Mouse (Mus musculus): ENCODE measurements around the gene Etv4. TPM values are rescaled to one million over a fixed set of nuclear protein-coding genes. Genes with fewer than 3 reads are reported as not detected.

Etv4 gene
- total and polyA plus RNA-seq, 3 experiments = 0.61 TPM; not detected in 2

GRCm38 (mm10) chr11:101784072-101784471 is 1.1 kb downstream of the Etv4 start:
- Histone ChIP-seq H3K27me3 (ENCODE audit: control insufficient read depth, insufficient read depth, low read length) (no peaks in the 10 kb centered on the region), H3K79me2 (replicated peaks; ENCODE audit: control insufficient read depth, insufficient read depth, low read length) (no peaks in the 10 kb centered on the region), H3K4me1 (ENCODE audit: control insufficient read depth, insufficient read depth, low read length) (peaks cover 4% of the 10 kb centered on the region), H3K36me3 (ENCODE audit: control insufficient read depth, insufficient read depth, low read length) (no peaks in the 10 kb centered on the region), H3K9ac (ENCODE audit: low read depth, low read length) (no peak overlapping the region), H3K4me3 (peak overlapping the region; percentile 60), H3K27ac (no peak overlapping the region)
- intact Hi-C loops (cut with DNase I) = no loop called here
- DNase-seq = no peak
- 7% methylated on average over 19 of the region's 19 CpGs for WGBS
- TF ChIP-seq POLR2A (IDR thresholded peaks at IDR 0.05; ENCODE audit: insufficient read depth, low read depth, low read length) (no peak), CTCF (IDR thresholded peaks at IDR 0.05) (no peak), EP300 (IDR thresholded peaks at IDR 0.05; ENCODE audit: insufficient read depth, low read depth, low read length) (no peak)

- no peak for DNase-seq
- Histone ChIP-seq H3K4me3 (no peak overlapping the region), H3K27me3 (ENCODE audit: control insufficient read depth, insufficient read depth, low read length) (no peaks in the 10 kb centered on the region), H3K36me3 (ENCODE audit: control insufficient read depth, insufficient read depth, low read length) (no peaks in the 10 kb centered on the region), H3K4me1 (ENCODE audit: control insufficient read depth, insufficient read depth, low read length) (peaks cover 4% of the 10 kb centered on the region), H3K9ac (ENCODE audit: low read depth, low read length) (no peak overlapping the region), H3K27ac (no peak overlapping the region), H3K79me2 (replicated peaks; ENCODE audit: control insufficient read depth, insufficient read depth, low read length) (no peaks in the 10 kb centered on the region)
- TF ChIP-seq CTCF (IDR thresholded peaks at IDR 0.05) (no peak), EP300 (IDR thresholded peaks at IDR 0.05; ENCODE audit: insufficient read depth, low read depth, low read length) (no peak), POLR2A (IDR thresholded peaks at IDR 0.05; ENCODE audit: insufficient read depth, low read depth, low read length) (no peak)
- 38% methylated on average over 9 of the region's 9 CpGs for WGBS
- intact Hi-C loops (cut with DNase I) = no loop called here
Observed at GRCm38 (mm10) chr11:101783584-101783983, 1.6 kb downstream of the Etv4 start.

GRCm38 (mm10) chr11:101783135-101783534 is 2.0 kb downstream of the Etv4 start:
- no peaks in the 10 kb centered on the region for H3K27me3 ChIP-seq (ENCODE audit: control insufficient read depth, insufficient read depth, low read length)
- H3K4me3 ChIP-seq = no peak overlapping the region
- H3K9ac ChIP-seq (ENCODE audit: low read depth, low read length) = no peak overlapping the region
- H3K79me2 ChIP-seq (replicated peaks; ENCODE audit: control insufficient read depth, insufficient read depth, low read length) = no peaks in the 10 kb centered on the region
- DNase-seq = no peak
- no peak overlapping the region for H3K27ac ChIP-seq
- intact Hi-C loops (cut with DNase I) = no loop called here
- TF ChIP-seq CTCF (IDR thresholded peaks at IDR 0.05) (no peak), POLR2A (IDR thresholded peaks at IDR 0.05; ENCODE audit: insufficient read depth, low read depth, low read length) (no peak), EP300 (IDR thresholded peaks at IDR 0.05; ENCODE audit: insufficient read depth, low read depth, low read length) (no peak)
- peaks cover 4% of the 10 kb centered on the region for H3K4me1 ChIP-seq (ENCODE audit: control insufficient read depth, insufficient read depth, low read length)
- 79% methylated on average over 1 of the region's 1 CpGs for WGBS
- H3K36me3 ChIP-seq (ENCODE audit: control insufficient read depth, insufficient read depth, low read length) = no peaks in the 10 kb centered on the region

- no peak overlapping the region for H3K4me3 ChIP-seq
- no peak overlapping the region for H3K9ac ChIP-seq (ENCODE audit: low read depth, low read length)
- H3K27ac ChIP-seq = no peak overlapping the region
- TF ChIP-seq EP300 (IDR thresholded peaks at IDR 0.05; ENCODE audit: insufficient read depth, low read depth, low read length) (no peak), POLR2A (IDR thresholded peaks at IDR 0.05; ENCODE audit: insufficient read depth, low read depth, low read length) (no peak), CTCF (IDR thresholded peaks at IDR 0.05) (no peak)
- no peak for DNase-seq
- WGBS = 64% methylated on average over 4 of the region's 4 CpGs
- intact Hi-C loops (cut with DNase I) = no loop called here
- H3K36me3 ChIP-seq (ENCODE audit: control insufficient read depth, insufficient read depth, low read length) = no peaks in the 10 kb centered on the region
- peaks cover 1% of the 10 kb centered on the region; the same call in 1 of the 2 replicates for H3K4me1 ChIP-seq (ENCODE audit: control insufficient read depth, insufficient read depth, low read length)
- H3K79me2 ChIP-seq (replicated peaks; ENCODE audit: control insufficient read depth, insufficient read depth, low read length) = no peaks in the 10 kb centered on the region
- no peaks in the 10 kb centered on the region for H3K27me3 ChIP-seq (ENCODE audit: control insufficient read depth, insufficient read depth, low read length)
Observed at GRCm38 (mm10) chr11:101776846-101777245, 8.3 kb downstream of the Etv4 start.

GRCm38 (mm10) chr11:101772449-101772848 is 12.7 kb downstream of the Etv4 start:
- H3K9ac ChIP-seq (ENCODE audit: low read depth, low read length) = no peak overlapping the region
- under 1% methylated on average over 16 of the region's 16 CpGs for WGBS

GRCm38 (mm10) chr11:101772027-101772426 is 13.1 kb downstream of the Etv4 start:
- intact Hi-C loops (cut with DNase I) = no loop called here
- H3K9ac ChIP-seq (ENCODE audit: low read depth, low read length) = no peak overlapping the region
- peaks cover 1% of the 10 kb centered on the region; the same call in 1 of the 2 replicates for H3K4me1 ChIP-seq (ENCODE audit: control insufficient read depth, insufficient read depth, low read length)
- H3K4me3 ChIP-seq = no peak overlapping the region
- no peak overlapping the region for H3K27ac ChIP-seq
- no peaks in the 10 kb centered on the region for H3K27me3 ChIP-seq (ENCODE audit: control insufficient read depth, insufficient read depth, low read length)
- H3K36me3 ChIP-seq (ENCODE audit: control insufficient read depth, insufficient read depth, low read length) = no peaks in the 10 kb centered on the region
- no peaks in the 10 kb centered on the region for H3K79me2 ChIP-seq (replicated peaks; ENCODE audit: control insufficient read depth, insufficient read depth, low read length)
- no peak for DNase-seq
- WGBS = 13% methylated on average over 5 of the region's 5 CpGs
- TF ChIP-seq POLR2A (IDR thresholded peaks at IDR 0.05; ENCODE audit: insufficient read depth, low read depth, low read length) (no peak), EP300 (IDR thresholded peaks at IDR 0.05; ENCODE audit: insufficient read depth, low read depth, low read length) (no peak), CTCF (IDR thresholded peaks at IDR 0.05) (no peak)

More at GRCm38 (mm10) chr11:101772449-101772848, 12.7 kb downstream of the Etv4 start:
- intact Hi-C loops (cut with DNase I) = no loop called here
- Histone ChIP-seq H3K27me3 (ENCODE audit: control insufficient read depth, insufficient read depth, low read length) (no peaks in the 10 kb centered on the region), H3K4me3 (peak overlapping the region; percentile 19), H3K4me1 (ENCODE audit: control insufficient read depth, insufficient read depth, low read length) (peaks cover 1% of the 10 kb centered on the region; the same call in 1 of the 2 replicates), H3K36me3 (ENCODE audit: control insufficient read depth, insufficient read depth, low read length) (no peaks in the 10 kb centered on the region), H3K79me2 (replicated peaks; ENCODE audit: control insufficient read depth, insufficient read depth, low read length) (no peaks in the 10 kb centered on the region), H3K27ac (no peak overlapping the region)
- DNase-seq = peak; percentile 50 to 56
- TF ChIP-seq EP300 (IDR thresholded peaks at IDR 0.05; ENCODE audit: insufficient read depth, low read depth, low read length) (0 out of 2 replicates have a peak, but pooled peaks have one; percentile 10), CTCF (IDR thresholded peaks at IDR 0.05) (no peak)

All from heart, adult 2 months (tissue).